Mouse (Mus musculus) brown adipose tissue, adult 24 weeks (tissue): ENCODE data around the gene Etnk1. TPM values are rescaled to one million over a fixed set of nuclear protein-coding genes. Genes with fewer than 3 reads are reported as not detected.
A peak's percentile ranks its signal among the peaks of the same experiment; 100 is the strongest.
"Not testable (repeated sequence)": the region's sequence is repeated elsewhere in the genome, so short reads cannot be mapped to it uniquely, and the experiment has no call there.

Experiments
- H3K27ac ChIP-seq: fragments of 200-500 bp; replicated peaks from 2 replicates; pipeline ENCODE4 v1.5.1; 2012; ENCODE audit warnings: low read depth, mild to moderate bottlenecking, low read length
- H3K4me1 ChIP-seq: fragments of 200-500 bp; 2 replicates; pipeline ENCODE4 v1.6.1; 2012; ENCODE audit warnings: low read length, mixed read lengths; ENCODE audit not compliant: control insufficient read depth, insufficient read depth, insufficient read length
- H3K4me3 ChIP-seq: fragments of 200-500 bp; 2 replicates; pipeline ENCODE4 v1.5.1; 2012; ENCODE audit warnings: low read depth, mild to moderate bottlenecking, low read length, moderate library complexity; ENCODE audit not compliant: insufficient read depth
- polyA plus RNA-seq: library from polyadenylated mRNA; stranded (reverse); fragments of >200 nt; gene quantifications from 2 replicates; pipeline ENCODE4 v1.2.4, GENCODE M21; 2012; ENCODE audit not compliant: missing spikeins, insufficient read depth, insufficient read length

Gene Etnk1
- polyA plus RNA-seq, 1 experiment, result 23.8 TPM

DNA sequence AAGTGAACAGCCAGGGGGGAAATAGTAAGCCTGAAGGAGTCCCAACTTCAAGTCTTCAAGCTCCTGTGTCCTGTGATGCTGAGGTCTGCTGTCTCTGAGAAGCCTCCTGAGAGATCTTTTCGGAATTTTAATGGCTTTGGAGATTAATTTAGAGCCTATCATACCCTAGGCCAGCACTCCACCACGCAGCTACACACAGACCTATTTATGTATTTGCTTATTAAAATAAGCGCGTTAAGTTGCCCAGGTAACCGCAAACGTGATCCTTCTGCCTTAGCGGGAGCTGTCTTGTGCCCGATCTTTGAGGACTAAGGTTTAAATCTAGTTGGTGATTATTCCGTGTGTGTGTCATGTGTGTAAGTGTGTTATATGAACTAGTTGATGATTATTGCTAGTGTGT lies 23.7 kb upstream of the Etnk1 start:
- Histone ChIP-seq H3K4me1 (no peaks in the 10 kb centered on the region), H3K4me3 (no peak overlapping the region)

GRCm38 (mm10) chr6:143143775-143144273 lies 23.2 kb upstream of the Etnk1 start:
- H3K27ac ChIP-seq, result no peak overlapping the region
- peak overlapping the region; percentile 30; the same call in 1 of the 2 replicates for H3K4me3 ChIP-seq
- H3K4me1 ChIP-seq, result no peaks in the 10 kb centered on the region

More for the DNA sequence above, 23.7 kb upstream of the Etnk1 start:
- H3K27ac ChIP-seq, result no peak overlapping the region

GRCm38 (mm10) chr6:143144556-143144955 lies 22.5 kb upstream of the Etnk1 start:
- Histone ChIP-seq H3K27ac (no peak overlapping the region), H3K4me1 (peaks cover 3% of the 10 kb centered on the region; the same call in 1 of the 2 replicates), H3K4me3 (no peak overlapping the region)

- Histone ChIP-seq H3K4me1 (peaks cover 7% of the 10 kb centered on the region), H3K27ac (no peak overlapping the region), H3K4me3 (no peak overlapping the region)
Observed at GRCm38 (mm10) chr6:143145051-143145450, 22.0 kb upstream of the Etnk1 start.

- Histone ChIP-seq H3K4me1 (peaks cover 7% of the 10 kb centered on the region), H3K4me3 (no peak overlapping the region), H3K27ac (no peak overlapping the region; the same call in 1 of the 2 replicates)
Observed at GRCm38 (mm10) chr6:143146756-143147155, 20.3 kb upstream of the Etnk1 start.

DNA sequence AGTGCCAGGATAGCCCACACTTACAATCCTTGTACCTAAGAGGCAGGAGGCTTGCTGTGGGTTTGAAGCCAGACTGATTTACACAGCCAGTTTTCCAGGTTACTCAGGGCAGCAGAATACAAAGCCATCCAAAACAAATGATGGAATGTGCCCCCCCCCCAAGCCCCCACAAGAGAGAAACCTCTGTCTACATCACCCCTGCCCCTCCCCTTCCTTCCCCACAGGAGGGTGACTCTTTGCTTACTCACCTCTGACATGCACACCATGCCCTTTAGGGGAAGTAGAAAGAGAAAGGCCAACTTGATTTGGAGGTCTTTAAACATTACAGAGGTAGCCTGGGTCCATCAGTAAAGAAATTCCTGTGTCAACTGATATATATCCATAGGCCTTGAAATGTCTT lies 18.2 kb upstream of the Etnk1 start:
- peaks cover 10% of the 10 kb centered on the region for H3K4me1 ChIP-seq
- H3K4me3 ChIP-seq, result no peak overlapping the region
- H3K27ac ChIP-seq, result peak overlapping the region; percentile 62; the same call in 1 of the 2 replicates

DNA sequence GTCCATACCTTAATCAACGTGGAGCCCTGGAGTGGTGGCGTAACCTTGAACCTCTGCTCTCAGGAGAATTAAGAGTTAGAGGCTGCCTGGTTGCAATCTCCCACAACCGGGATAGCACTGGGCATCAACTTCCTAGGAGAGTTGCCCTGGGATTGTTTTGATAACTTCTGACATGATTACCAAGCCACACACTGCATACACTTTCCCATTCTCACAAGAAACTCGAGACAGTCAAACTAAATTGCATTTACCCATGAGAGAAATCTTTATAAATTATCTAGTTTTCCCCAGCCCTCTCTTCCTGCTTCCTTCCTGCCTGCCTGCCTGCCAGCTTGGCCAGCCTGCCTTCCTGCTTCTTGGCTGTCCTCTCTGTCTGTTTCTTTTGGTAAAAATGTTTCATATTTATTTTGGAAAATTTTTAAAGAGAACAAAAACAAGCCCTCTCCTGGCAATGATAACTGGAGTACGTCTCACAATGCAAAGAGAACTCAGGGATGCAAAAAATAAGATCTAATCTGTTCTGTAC lies 17.2 kb upstream of the Etnk1 start:
- Histone ChIP-seq H3K27ac (no peak overlapping the region; the same call in 1 of the 2 replicates), H3K4me1 (peaks cover 10% of the 10 kb centered on the region), H3K4me3 (no peak overlapping the region)

GRCm38 (mm10) chr6:143151081-143151995 lies 15.7 kb upstream of the Etnk1 start:
- not testable (repeated sequence) for H3K4me3 ChIP-seq, H3K27ac ChIP-seq
- peaks cover 10% of the 10 kb centered on the region for H3K4me1 ChIP-seq

DNA sequence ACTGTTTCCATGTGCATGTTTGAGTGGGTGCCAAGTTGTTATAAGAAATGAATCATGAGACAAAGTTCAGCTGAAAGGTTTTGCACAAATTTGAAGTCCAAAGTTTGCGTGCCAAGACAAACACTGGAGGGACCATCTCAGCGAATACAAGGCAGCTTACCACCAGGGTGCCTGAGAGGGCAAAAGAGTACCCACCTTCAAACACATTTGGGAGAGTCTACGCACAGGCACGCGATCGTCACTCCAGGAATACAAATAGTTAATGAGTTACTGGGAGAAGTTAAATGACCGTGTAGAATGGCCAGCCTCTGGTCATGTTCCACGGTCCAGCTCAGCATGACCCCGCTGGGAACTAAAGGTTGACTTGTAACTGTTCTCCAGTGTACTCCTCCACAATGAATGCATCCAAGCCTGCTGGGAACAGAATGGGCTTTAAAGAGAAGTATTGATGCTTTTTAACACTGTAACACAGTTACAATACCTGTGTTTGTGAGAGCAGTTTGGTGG lies 14.6 kb upstream of the Etnk1 start:
- no peak overlapping the region for H3K4me3 ChIP-seq
- no peak overlapping the region for H3K27ac ChIP-seq
- peaks cover 10% of the 10 kb centered on the region for H3K4me1 ChIP-seq

DNA sequence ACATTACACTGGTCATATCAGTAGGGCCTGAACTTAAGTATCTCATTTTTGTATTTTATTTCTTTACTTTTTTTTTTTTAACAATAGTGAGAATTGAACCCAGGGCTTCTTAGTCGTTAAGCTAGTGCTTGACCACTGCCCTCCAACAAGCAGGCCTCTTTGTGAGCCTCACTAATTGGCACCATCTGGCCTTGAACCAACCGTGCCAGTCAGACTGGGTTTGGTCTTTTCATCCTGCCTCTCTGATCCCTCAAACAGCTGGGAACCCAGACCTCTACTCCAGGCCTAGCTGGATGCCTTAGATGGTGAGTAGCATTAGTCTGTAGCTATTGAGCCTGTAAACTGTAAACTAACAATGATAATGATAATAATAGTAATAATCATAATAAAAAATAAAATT lies 13.9 kb upstream of the Etnk1 start:
- Histone ChIP-seq H3K27ac (no peak overlapping the region), H3K4me1 (peaks cover 10% of the 10 kb centered on the region), H3K4me3 (no peak overlapping the region)

GRCm38 (mm10) chr6:143153751-143154494 lies 13.1 kb upstream of the Etnk1 start:
- Histone ChIP-seq H3K4me3 (no peak overlapping the region), H3K27ac (no peak overlapping the region), H3K4me1 (peaks cover 10% of the 10 kb centered on the region)

DNA sequence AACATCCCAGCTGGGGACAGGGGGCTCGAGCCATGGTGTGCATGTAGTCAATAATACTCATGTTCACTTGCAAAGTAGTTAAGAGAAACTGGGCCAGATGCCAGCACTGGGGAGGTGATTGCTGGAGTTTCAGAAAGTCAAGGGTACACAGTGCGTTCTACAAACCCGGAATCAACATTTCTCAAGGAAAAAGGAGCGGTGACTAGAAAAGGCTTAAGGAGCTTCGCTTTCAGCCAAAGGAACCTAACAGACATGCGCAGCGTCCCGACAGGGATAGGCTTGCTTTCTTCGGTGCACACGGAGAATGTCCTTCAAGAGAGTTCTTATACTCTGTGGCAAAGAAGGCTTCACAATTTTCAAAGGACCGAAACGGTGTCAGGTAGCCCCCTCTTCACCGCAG lies 12.1 kb upstream of the Etnk1 start:
- Histone ChIP-seq H3K27ac (no peak overlapping the region), H3K4me3 (no peak overlapping the region), H3K4me1 (peaks cover 4% of the 10 kb centered on the region)

GRCm38 (mm10) chr6:143155996-143156395 lies 11.0 kb upstream of the Etnk1 start:
- Histone ChIP-seq H3K4me1 (peaks cover 3% of the 10 kb centered on the region), H3K4me3 (no peak overlapping the region), H3K27ac (no peak overlapping the region)

- Histone ChIP-seq H3K27ac (no peak overlapping the region), H3K4me3 (no peak overlapping the region), H3K4me1 (peaks cover 3% of the 10 kb centered on the region; the same call in 1 of the 2 replicates)
Observed at GRCm38 (mm10) chr6:143156684-143157083, 10.3 kb upstream of the Etnk1 start.

- Histone ChIP-seq H3K27ac (no peak overlapping the region), H3K4me1 (peaks cover under 1% of the 10 kb centered on the region; the same call in 1 of the 2 replicates)
Observed at GRCm38 (mm10) chr6:143157401-143157800, 9.6 kb upstream of the Etnk1 start.

More at GRCm38 (mm10) chr6:143157401-143157800, 9.6 kb upstream of the Etnk1 start:
- no peak overlapping the region for H3K4me3 ChIP-seq
